Mouse (Mus musculus): ENCODE results near the gene Stard9. TPM values are rescaled to one million over a fixed set of nuclear protein-coding genes. Genes with fewer than 3 reads are reported as not detected.
A peak's percentile ranks its signal among the peaks of the same experiment; 100 is the strongest.

The Stard9 gene
- total and polyA plus RNA-seq, 2 experiments from 2014 or later = 2.4 to 12.2 TPM

GRCm38 (mm10) chr2:120628076-120628865 lies 650 bp upstream of the Stard9 start:
- DNase-seq (ENCODE audit: low spot score) = no peak
- no peak for ATAC-seq (ENCODE audit: insufficient read depth, low read depth)
- peaks cover 17% of the 10 kb centered on the region; the same call in 1 of the 2 replicates for H3K4me1 ChIP-seq (ENCODE audit: control insufficient read depth, insufficient read depth)
- peak overlapping the region; percentile 74 for H3K4me2 ChIP-seq (ENCODE audit: low read depth, low read length)
- peak overlapping the region; percentile 67 for H3K4me3 ChIP-seq (ENCODE audit: low read depth, low read length)
- H3K36me3 ChIP-seq (replicated peaks; ENCODE audit: control insufficient read depth, insufficient read depth, low read length) = peaks cover 11% of the 10 kb centered on the region; the same call in 1 of the 2 replicates
- H3K27ac ChIP-seq (ENCODE audit: low read depth) = peak overlapping the region; percentile 34; the same call in 1 of the 2 replicates
- no peaks in the 10 kb centered on the region for H3K9me3 ChIP-seq (replicated peaks; ENCODE audit: control insufficient read depth, low read length)
- 25% methylated on average over 10 of the region's 10 CpGs for WGBS
- no peak overlapping the region for H3K9ac ChIP-seq (replicated peaks; ENCODE audit: low read depth, low read length)
- TF ChIP-seq EP300 (IDR thresholded peaks at IDR 0.05; ENCODE audit: low read depth) (no peak), CTCF (IDR thresholded peaks at IDR 0.05; ENCODE audit: low read depth) (no peak)
- H3K27me3 ChIP-seq (ENCODE audit: control insufficient read depth, insufficient read depth, low read length) = no peaks in the 10 kb centered on the region

- TF ChIP-seq EP300 (IDR thresholded peaks at IDR 0.05; ENCODE audit: low read depth) = no peak
- TF ChIP-seq CTCF (IDR thresholded peaks at IDR 0.05; ENCODE audit: low read depth) = no peak
- H3K9ac ChIP-seq (replicated peaks; ENCODE audit: low read depth, low read length) = no peak overlapping the region
- ATAC-seq (ENCODE audit: insufficient read depth, low read depth) (no peak), DNase-seq (ENCODE audit: low spot score) (no peak)
- peak overlapping the region; percentile 74 for H3K4me2 ChIP-seq (ENCODE audit: low read depth, low read length)
- peak overlapping the region; percentile 67 for H3K4me3 ChIP-seq (ENCODE audit: low read depth, low read length)
- H3K27ac ChIP-seq (ENCODE audit: low read depth) = no peak overlapping the region
- H3K4me1 ChIP-seq (ENCODE audit: control insufficient read depth, insufficient read depth) = peaks cover 17% of the 10 kb centered on the region; the same call in 1 of the 2 replicates
- H3K9me3 ChIP-seq (replicated peaks; ENCODE audit: control insufficient read depth, low read length) = no peaks in the 10 kb centered on the region
- H3K36me3 ChIP-seq (replicated peaks; ENCODE audit: control insufficient read depth, insufficient read depth, low read length) = peaks cover 19% of the 10 kb centered on the region; the same call in 1 of the 2 replicates
- H3K27me3 ChIP-seq (ENCODE audit: control insufficient read depth, insufficient read depth, low read length) = no peaks in the 10 kb centered on the region
- 64% methylated on average over 2 of the region's 2 CpGs for WGBS
Observed at GRCm38 (mm10) chr2:120630246-120630645, 1.3 kb downstream of the Stard9 start.

GRCm38 (mm10) chr2:120630655-120631054 lies 1.7 kb downstream of the Stard9 start:
- peak overlapping the region; percentile 74 for H3K4me2 ChIP-seq (ENCODE audit: low read depth, low read length)
- peaks cover 17% of the 10 kb centered on the region; the same call in 1 of the 2 replicates for H3K4me1 ChIP-seq (ENCODE audit: control insufficient read depth, insufficient read depth)
- H3K36me3 ChIP-seq (replicated peaks; ENCODE audit: control insufficient read depth, insufficient read depth, low read length) = peaks cover 22% of the 10 kb centered on the region; the same call in 1 of the 2 replicates
- H3K27ac ChIP-seq (ENCODE audit: low read depth) = no peak overlapping the region
- DNase-seq (ENCODE audit: low spot score) (no peak), ATAC-seq (ENCODE audit: insufficient read depth, low read depth) (no peak)
- H3K27me3 ChIP-seq (ENCODE audit: control insufficient read depth, insufficient read depth, low read length) = no peaks in the 10 kb centered on the region
- H3K9me3 ChIP-seq (replicated peaks; ENCODE audit: control insufficient read depth, low read length) = no peaks in the 10 kb centered on the region
- TF ChIP-seq CTCF (IDR thresholded peaks at IDR 0.05; ENCODE audit: low read depth) (no peak), EP300 (IDR thresholded peaks at IDR 0.05; ENCODE audit: low read depth) (no peak)
- H3K4me3 ChIP-seq (ENCODE audit: low read depth, low read length) = no peak overlapping the region
- no peak overlapping the region for H3K9ac ChIP-seq (replicated peaks; ENCODE audit: low read depth, low read length)
- WGBS = 38% methylated on average over 2 of the region's 2 CpGs

- TF ChIP-seq CTCF (IDR thresholded peaks at IDR 0.05; ENCODE audit: low read depth) = no peak
- ATAC-seq (ENCODE audit: insufficient read depth, low read depth) = no peak
- Histone ChIP-seq H3K36me3 (replicated peaks; ENCODE audit: control insufficient read depth, insufficient read depth, low read length) (peaks cover 22% of the 10 kb centered on the region; the same call in 1 of the 2 replicates), H3K4me1 (ENCODE audit: control insufficient read depth, insufficient read depth) (peaks cover 17% of the 10 kb centered on the region; the same call in 1 of the 2 replicates), H3K9ac (replicated peaks; ENCODE audit: low read depth, low read length) (no peak overlapping the region), H3K27me3 (ENCODE audit: control insufficient read depth, insufficient read depth, low read length) (no peaks in the 10 kb centered on the region), H3K27ac (ENCODE audit: low read depth) (peak overlapping the region; percentile 38; the same call in 1 of the 2 replicates), H3K4me2 (ENCODE audit: low read depth, low read length) (no peak overlapping the region), H3K4me3 (ENCODE audit: low read depth, low read length) (no peak overlapping the region), H3K9me3 (replicated peaks; ENCODE audit: control insufficient read depth, low read length) (no peaks in the 10 kb centered on the region)
- WGBS = 75% methylated on average over 2 of the region's 2 CpGs
- no peak for DNase-seq (ENCODE audit: low spot score)
Observed at GRCm38 (mm10) chr2:120631521-120631920, 2.6 kb downstream of the Stard9 start.

- Histone ChIP-seq H3K27ac (ENCODE audit: low read depth) (peak overlapping the region; percentile 51; the same call in 1 of the 2 replicates), H3K36me3 (replicated peaks; ENCODE audit: control insufficient read depth, insufficient read depth, low read length) (peaks cover 22% of the 10 kb centered on the region; the same call in 1 of the 2 replicates), H3K9me3 (replicated peaks; ENCODE audit: control insufficient read depth, low read length) (no peaks in the 10 kb centered on the region), H3K9ac (replicated peaks; ENCODE audit: low read depth, low read length) (no peak overlapping the region), H3K4me1 (ENCODE audit: control insufficient read depth, insufficient read depth) (peaks cover 17% of the 10 kb centered on the region; the same call in 1 of the 2 replicates), H3K4me2 (ENCODE audit: low read depth, low read length) (no peak overlapping the region), H3K27me3 (ENCODE audit: control insufficient read depth, insufficient read depth, low read length) (no peaks in the 10 kb centered on the region), H3K4me3 (ENCODE audit: low read depth, low read length) (no peak overlapping the region)
- TF ChIP-seq CTCF (IDR thresholded peaks at IDR 0.05; ENCODE audit: low read depth) (no peak), EP300 (IDR thresholded peaks at IDR 0.05; ENCODE audit: low read depth) (0 out of 2 replicates have a peak, but pooled peaks have one; percentile 29)
- peak; percentile 29 for DNase-seq (ENCODE audit: low spot score)
- WGBS = 55% methylated on average over 4 of the region's 4 CpGs
- ATAC-seq (ENCODE audit: insufficient read depth, low read depth) = no peak
Observed at GRCm38 (mm10) chr2:120631957-120632356, 3.0 kb downstream of the Stard9 start.
